Mouse (Mus musculus) lung, embryonic 14.5 days (tissue): ENCODE results near the gene Olfr1349. TPM values are rescaled to one million over a fixed set of nuclear protein-coding genes. Genes with fewer than 3 reads are reported as not detected.

Experiments used
- ATAC-seq: fragments of 200-750 bp; cut with Nextera tagmentation; 2 replicates; pipeline ENCODE4 v1.8.0; 2017; ENCODE audit warnings: mild to moderate bottlenecking, moderate TSS enrichment, moderate library complexity; ENCODE audit not compliant: insufficient read depth
- DNase-seq: peaks from one replicate; pipeline ENCODE4 v3.0.0-alpha.2; 2015
- H3K27ac ChIP-seq: fragments of 300-500 bp; sonication (generic); 2 replicates; pipeline ENCODE4 v1.5.1; 2014; ENCODE audit warnings: low read depth, mild to moderate bottlenecking, moderate library complexity
- H3K27me3 ChIP-seq: fragments of 300-500 bp; sonication (generic); 2 replicates; pipeline ENCODE4 v1.6.1; 2014; ENCODE audit warnings: low read length, control low read depth; ENCODE audit not compliant: insufficient read depth
- H3K36me3 ChIP-seq: fragments of 300-500 bp; sonication (generic); 2 replicates; pipeline ENCODE4 v1.6.1; 2014; ENCODE audit warnings: control low read depth; ENCODE audit not compliant: insufficient read depth
- H3K4me1 ChIP-seq: fragments of 300-500 bp; sonication (generic); 2 replicates; pipeline ENCODE4 v1.6.1; 2014; ENCODE audit warnings: antibody characterized with exemption, control low read depth; ENCODE audit not compliant: insufficient read depth
- H3K4me2 ChIP-seq: fragments of 300-500 bp; sonication (generic); 2 replicates; pipeline ENCODE4 v1.6.1; 2014; ENCODE audit warnings: mild to moderate bottlenecking
- H3K4me3 ChIP-seq: fragments of 300-500 bp; sonication (generic); 2 replicates; pipeline ENCODE4 v1.5.1; 2014; ENCODE audit warnings: low read depth, low read length
- H3K9ac ChIP-seq: fragments of 300-500 bp; sonication (generic); 2 replicates; pipeline ENCODE4 v1.6.1; 2014
- H3K9me3 ChIP-seq: fragments of 300-500 bp; sonication (generic); 2 replicates; pipeline ENCODE4 v1.6.1; 2016; ENCODE audit warnings: low read depth, low read length, control low read depth
- CTCF ChIP-seq: IDR thresholded peaks from 2 replicates; pipeline ENCODE4 v1.5.1; 2016; ENCODE audit warnings: antibody characterized with exemption, low read depth
- WGBS: fragments of 180-500 bp; shearing (Covaris S2); extraction: QIAGEN DNeasy Blood & Tissue Kit; methylation state at CpG from one replicate; pipeline ENCODE4 v1.1.7; 2014; 5-methylcytosine and 5-hydroxymethylcytosine counted together
- polyA plus RNA-seq: library from polyadenylated mRNA; unstranded; fragments of >200 nt; fragmentation: Nextera tagmentation; extraction: Ambion mirVana; gene quantifications from 2 replicates; pipeline ENCODE4 v1.2.1, GENCODE M21; 2014

Gene Olfr1349
- polyA plus RNA-seq: not detected in 2 replicates

DNA sequence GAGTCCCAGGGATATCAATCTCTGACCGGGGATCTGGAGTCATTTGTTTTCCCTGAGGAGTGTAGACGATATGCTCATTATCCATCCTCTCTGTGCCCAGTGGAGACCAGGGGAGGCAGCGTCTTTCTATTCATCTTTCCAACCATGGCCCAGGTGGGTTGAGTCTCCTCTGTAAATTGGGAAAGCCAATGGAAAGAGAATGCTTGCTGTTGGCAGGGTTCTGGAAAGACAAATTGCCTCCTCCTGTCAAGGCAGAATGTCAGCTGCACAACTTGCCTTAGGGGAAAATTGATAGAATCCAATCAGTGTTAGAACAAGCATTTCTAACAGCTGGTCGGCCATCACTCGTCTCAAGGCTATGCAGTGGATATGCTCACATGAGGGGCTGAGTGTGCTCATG is at the start of gene Olfr1349:
TSS of gene Olfr1349 (minus strand) at position 101 of the 400 bp plus-strand sequence.
- Histone ChIP-seq H3K36me3 (no peaks in the 10 kb centered on the region), H3K4me3 (no peak within 1 kb of the TSS), H3K4me1 (no peaks in the 10 kb centered on the region), H3K27ac (no peak within 1 kb of the TSS), H3K9me3 (no peaks in the 10 kb centered on the region), H3K4me2 (no peak within 1 kb of the TSS), H3K27me3 (no peaks in the 10 kb centered on the region), H3K9ac (no peak within 1 kb of the TSS)
- 79% methylated on average over 5 of the region's 5 CpGs for WGBS
- TF ChIP-seq CTCF: no peak
- no peak for ATAC-seq
- no peak for DNase-seq

DNA sequence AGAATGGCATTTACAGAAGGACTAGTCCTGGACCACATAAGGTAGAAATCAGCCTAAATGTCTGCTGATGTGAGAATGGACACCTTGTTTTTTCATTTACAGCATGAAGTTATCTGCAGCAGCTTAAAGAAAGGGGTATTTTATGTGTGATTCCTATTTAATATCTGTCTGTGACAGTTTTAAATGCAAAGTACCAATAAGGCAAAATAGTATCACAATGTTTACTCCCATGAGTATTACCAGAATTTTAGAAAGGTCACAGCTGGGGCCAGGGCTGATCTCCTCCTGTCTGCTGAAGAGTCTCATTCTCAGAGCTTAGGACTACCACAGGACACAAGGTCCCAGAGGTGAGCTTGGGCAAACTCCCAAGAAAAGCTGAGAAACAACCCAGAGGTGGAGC is 41.8 kb upstream of the Olfr1349 start, which contains the start of gene Olfr1350:
TSS of gene Olfr1350 (plus strand) at position 301 of the 400 bp plus-strand sequence.
- no peaks in the 10 kb centered on the region for H3K27me3 ChIP-seq
- TF ChIP-seq CTCF: no peak
- ATAC-seq: no peak

GRCm38 (mm10) chr7:6526141-6526540 is 3.4 kb upstream of the Olfr1349 start:
- Histone ChIP-seq H3K36me3 (no peaks in the 10 kb centered on the region), H3K4me1 (no peaks in the 10 kb centered on the region), H3K4me3 (no peak overlapping the region), H3K27ac (no peak overlapping the region), H3K4me2 (no peak overlapping the region), H3K27me3 (no peaks in the 10 kb centered on the region), H3K9me3 (no peaks in the 10 kb centered on the region), H3K9ac (no peak overlapping the region)
- peak; percentile 11 for DNase-seq
- peak; percentile 56 for TF ChIP-seq CTCF
- WGBS: 67% methylated on average over 5 of the region's 5 CpGs
- no peak for ATAC-seq

More for the DNA sequence above, 41.8 kb upstream of the Olfr1349 start, which contains the start of gene Olfr1350:
- Histone ChIP-seq H3K4me3 (no peak within 1 kb of the TSS), H3K9me3 (no peaks in the 10 kb centered on the region), H3K9ac (no peak within 1 kb of the TSS), H3K4me2 (no peak within 1 kb of the TSS), H3K36me3 (no peaks in the 10 kb centered on the region), H3K4me1 (no peaks in the 10 kb centered on the region), H3K27ac (no peak within 1 kb of the TSS)
- DNase-seq: no peak

- Histone ChIP-seq H3K9me3 (no peaks in the 10 kb centered on the region), H3K9ac (no peak overlapping the region), H3K27ac (no peak overlapping the region), H3K27me3 (no peaks in the 10 kb centered on the region), H3K4me1 (no peaks in the 10 kb centered on the region), H3K4me3 (no peak overlapping the region), H3K4me2 (no peak overlapping the region), H3K36me3 (no peaks in the 10 kb centered on the region)
- DNase-seq (no peak), ATAC-seq (no peak)
- TF ChIP-seq CTCF: no peak
- 61% methylated on average over 3 of the region's 3 CpGs for WGBS
These were observed 2.3 kb upstream of the Olfr1349 start for GRCm38 (mm10) chr7:6525001-6525400.

- H3K9ac ChIP-seq: no peak overlapping the region
- WGBS: 29% methylated on average over 1 of the region's 1 CpGs
- no peaks in the 10 kb centered on the region for H3K36me3 ChIP-seq
- TF ChIP-seq CTCF: no peak
- no peaks in the 10 kb centered on the region for H3K9me3 ChIP-seq
- no peak overlapping the region for H3K4me3 ChIP-seq
- no peak overlapping the region for H3K4me2 ChIP-seq
- H3K4me1 ChIP-seq: no peaks in the 10 kb centered on the region
- ATAC-seq: no peak
- no peak overlapping the region for H3K27ac ChIP-seq
- H3K27me3 ChIP-seq: no peaks in the 10 kb centered on the region
- DNase-seq: no peak
These were observed 1.1 kb downstream of the Olfr1349 start for GRCm38 (mm10) chr7:6521666-6522065.

DNA sequence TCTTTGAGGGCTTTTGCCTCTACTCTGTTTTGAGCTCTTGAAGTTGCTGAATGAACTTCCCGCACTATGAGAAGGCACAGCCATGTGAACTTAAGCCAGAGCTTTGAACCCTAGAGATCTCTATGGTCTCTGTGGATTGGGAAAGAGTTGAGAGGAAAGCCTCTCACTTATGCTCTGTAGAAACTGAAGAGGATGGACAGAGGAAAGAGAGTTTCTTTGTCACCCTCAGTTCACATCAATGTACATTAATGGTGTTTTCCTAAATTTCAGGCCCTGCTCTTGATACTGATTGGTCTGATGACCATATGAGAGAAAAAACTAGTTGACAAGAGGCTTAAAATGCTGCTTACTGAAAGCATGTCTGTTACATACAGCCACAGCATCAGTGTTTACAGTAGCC is 14.1 kb downstream of the Olfr1349 start, which contains the start of gene Olfr1348:
TSS of gene Olfr1348 (minus strand) at position 101 of the 400 bp plus-strand sequence.
- no peak within 1 kb of the TSS for H3K27ac ChIP-seq

DNA sequence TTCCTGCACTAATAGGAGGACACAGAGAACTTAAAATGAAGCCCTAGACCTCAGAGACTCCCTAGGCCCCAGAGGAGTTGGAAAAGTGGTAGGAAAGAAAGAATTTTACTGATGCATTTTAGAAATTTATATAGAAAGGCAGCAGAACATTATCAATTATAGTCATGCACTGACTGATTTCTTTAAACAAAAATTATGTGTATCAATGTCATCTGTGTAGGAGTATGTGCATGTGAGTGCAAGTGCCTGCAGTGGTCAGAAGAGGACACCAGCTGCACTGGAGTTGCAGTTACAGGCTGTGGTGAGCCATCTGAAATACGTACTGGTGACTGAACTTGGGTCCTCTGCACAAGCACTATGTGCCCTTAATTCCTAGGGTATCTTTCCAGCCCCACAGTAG is 23.1 kb downstream of the Olfr1349 start, which contains the start of gene Olfr1347:
TSS of gene Olfr1347 (minus strand) at position 101 of the 400 bp plus-strand sequence.
- no peaks in the 10 kb centered on the region for H3K27me3 ChIP-seq
- H3K36me3 ChIP-seq: no peaks in the 10 kb centered on the region
- 40% methylated on average over 1 of the region's 1 CpGs for WGBS
- no peak for ATAC-seq
- H3K27ac ChIP-seq: no peak within 1 kb of the TSS
- no peak for TF ChIP-seq CTCF
- H3K4me3 ChIP-seq: no peak within 1 kb of the TSS
- no peak within 1 kb of the TSS for H3K4me2 ChIP-seq
- no peaks in the 10 kb centered on the region for H3K4me1 ChIP-seq
- H3K9me3 ChIP-seq: no peaks in the 10 kb centered on the region
- no peak for DNase-seq
- no peak within 1 kb of the TSS for H3K9ac ChIP-seq

More for the DNA sequence above, 14.1 kb downstream of the Olfr1349 start, which contains the start of gene Olfr1348:
- Histone ChIP-seq H3K36me3 (no peaks in the 10 kb centered on the region), H3K4me1 (no peaks in the 10 kb centered on the region), H3K4me3 (no peak within 1 kb of the TSS), H3K27me3 (no peaks in the 10 kb centered on the region), H3K9ac (no peak within 1 kb of the TSS), H3K4me2 (no peak within 1 kb of the TSS), H3K9me3 (no peaks in the 10 kb centered on the region)
- no peak for DNase-seq
- 88% methylated on average over 1 of the region's 1 CpGs for WGBS
- ATAC-seq: no peak
- no peak for TF ChIP-seq CTCF
